11 mouse cellular contexts compared by ENCODE assay signal in genomic region chr2:18005137-18005536, GRCm38 (mm10). TPM values are rescaled to one million over a fixed set of nuclear protein-coding genes. Genes with fewer than 3 reads are reported as not detected.
A peak's percentile ranks its signal among the peaks of the same experiment; 100 is the strongest.
DNase-seq lines count a peak whose midpoint lies in the region; ATAC-seq and TF ChIP-seq lines count a peak whose summit lies in the region.
"Had no signal": no experiment of that assay in that cellular context is flagged by ENCODE, and none has a peak within 500 bp of the region (broad histone marks: within the 10 kb centered on the region; RNA-seq: fewer than 3 reads in every experiment).

No protein-coding gene starts in this region.

- peaks cover 14% of the 10 kb centered on the region; the same call in 1 of the 2 replicates for H3K4me1 ChIP-seq in limb, embryonic 15.5 days
- H3K4me1 ChIP-seq: midbrain, embryonic 13.5 days had no signal

- H3K4me2 ChIP-seq in limb, embryonic 15.5 days: no peak overlapping the region
- H3K4me2 ChIP-seq: midbrain, embryonic 13.5 days had no signal

- POLR2A ChIA-PET in Patski (lab: Charles Lee): no interaction called here

- intact Hi-C loops in gastrocnemius, postnatal 36 days (cut with DNase I): no loop called here

- CTCF ChIA-PET in Patski (lab: Charles Lee): interaction anchor here (1.9 kb wide), 1 partner anchor 23 kb away, joined by 4 read pairs; no protein-coding TSS in a partner anchor

- no peaks in the 10 kb centered on the region for H3K36me3 ChIP-seq in limb, embryonic 15.5 days
- H3K36me3 ChIP-seq: midbrain, embryonic 13.5 days had no signal

- in situ Hi-C loops in Patski (cut with MboI; ENCODE audit: low pct_unique_long_range_greater_than_20kb): loop anchor here (5.0 to 25.0 kb wide), 2 partner anchors 368 to 807 kb away; no protein-coding TSS in a partner anchor

- peak; percentile 35 for ATAC-seq in Patski
- no peak for ATAC-seq in limb, embryonic 15.5 days (ENCODE audit: insufficient number of reproducible peaks, low FRiP score, low TSS enrichment, low read depth)
- ATAC-seq: midbrain, embryonic 13.5 days had no signal

- H3K9ac ChIP-seq in limb, embryonic 15.5 days: no peak overlapping the region
- H3K9ac ChIP-seq: liver, embryonic 14.5 days; midbrain, embryonic 13.5 days had no signal

- TF ChIP-seq CTCF in Patski (IDR thresholded peaks at IDR 0.05): no peak

- WGBS in limb, embryonic 15.5 days: 22% methylated on average over 8 of the region's 8 CpGs

- no peaks in the 10 kb centered on the region for H3K9me3 ChIP-seq in limb, embryonic 15.5 days
- H3K9me3 ChIP-seq: midbrain, embryonic 13.5 days had no signal

- H3K27ac ChIP-seq in limb, embryonic 15.5 days: 0 out of 2 replicates have a peak overlapping the region, but pooled peaks have one; percentile 17
- H3K27ac ChIP-seq: liver, embryonic 14.5 days; midbrain, embryonic 13.5 days had no signal

- no peak overlapping the region for H3K4me3 ChIP-seq in limb, embryonic 15.5 days
- H3K4me3 ChIP-seq: midbrain, embryonic 13.5 days had no signal

- peak; percentile 6 to 13 for DNase-seq in kidney, postnatal 4 days
- no peak for DNase-seq in kidney, postnatal 14 days
- peak; percentile 24 for DNase-seq in Patski (ENCODE audit: low read depth, low spot score)
- peak; percentile 45 for DNase-seq in embryo, embryonic 10.5 days (ENCODE audit: low spot score)
- DNase-seq in gastrocnemius, postnatal 36 days: no peak
- no peak for DNase-seq in spleen, postnatal 10 days (ENCODE audit: low spot score in 2 of 2)

- H3K27me3 ChIP-seq in Patski: no peaks in the 10 kb centered on the region
- no peaks in the 10 kb centered on the region for H3K27me3 ChIP-seq in limb, embryonic 15.5 days
- H3K27me3 ChIP-seq: midbrain, embryonic 13.5 days had no signal

RNA-seq across cellular contexts. Expression of gene H2al2a, which starts 8.4 kb away (rescaled TPM):
- polyA plus RNA-seq in Patski (2021): not detected
- polyA plus RNA-seq in limb, embryonic 15.5 days (2015; fragmentation: Nextera tagmentation; extraction: Ambion mirVana): not detected in 2 replicates
- not detected for total RNA-seq in gastrocnemius, postnatal 36 days (2021)
- total RNA-seq: heart, adult 8-10 months had no signal
- polyA plus RNA-seq: liver, embryonic 14.5 days; midbrain, embryonic 13.5 days; small intestine, adult 2 months had no signal

RNA-seq across cellular contexts. Expression of gene A930004D18Rik, which starts 32.4 kb away (rescaled TPM):
- polyA plus RNA-seq in Patski (2021): 10.2 TPM
- 13.0 and 16.8 TPM in 2 replicates for polyA plus RNA-seq in limb, embryonic 15.5 days (2015; fragmentation: Nextera tagmentation; extraction: Ambion mirVana)
- under 1 TPM; 0.17 to 0.20 TPM for total RNA-seq in gastrocnemius, postnatal 36 days (2021)

RNA-seq across cellular contexts. Expression of gene Skida1, which starts 43.7 kb away (rescaled TPM):
- polyA plus RNA-seq in Patski (2021): 4.4 TPM
- 5.1 and 7.6 TPM in 2 replicates for polyA plus RNA-seq in limb, embryonic 15.5 days (2015; fragmentation: Nextera tagmentation; extraction: Ambion mirVana)
- total RNA-seq in gastrocnemius, postnatal 36 days (2021): under 1 TPM; 0.18 to 0.25 TPM

RNA-seq across cellular contexts. Expression of gene Mllt10, which starts 49.9 kb away (rescaled TPM):
- 28.5 TPM for polyA plus RNA-seq in Patski (2021)
- 51.3 and 53.4 TPM in 2 replicates for polyA plus RNA-seq in limb, embryonic 15.5 days (2015; fragmentation: Nextera tagmentation; extraction: Ambion mirVana)
- total RNA-seq in gastrocnemius, postnatal 36 days (2021): 10 to 100 TPM; 15.6 to 21.9 TPM

Comparison
In these comparisons a context has a peak if more than half of its experiments do, and no peak if none do; other contexts are left out.
1. DNase-seq: peak in kidney, postnatal 4 days (2 of 2), Patski (single experiment) and embryo, embryonic 10.5 days (single experiment); none in kidney, postnatal 14 days (single experiment), gastrocnemius, postnatal 36 days (0 of 2) and spleen, postnatal 10 days (0 of 2).